Mouse (Mus musculus): ENCODE measurements around the gene Sag.

DNA sequence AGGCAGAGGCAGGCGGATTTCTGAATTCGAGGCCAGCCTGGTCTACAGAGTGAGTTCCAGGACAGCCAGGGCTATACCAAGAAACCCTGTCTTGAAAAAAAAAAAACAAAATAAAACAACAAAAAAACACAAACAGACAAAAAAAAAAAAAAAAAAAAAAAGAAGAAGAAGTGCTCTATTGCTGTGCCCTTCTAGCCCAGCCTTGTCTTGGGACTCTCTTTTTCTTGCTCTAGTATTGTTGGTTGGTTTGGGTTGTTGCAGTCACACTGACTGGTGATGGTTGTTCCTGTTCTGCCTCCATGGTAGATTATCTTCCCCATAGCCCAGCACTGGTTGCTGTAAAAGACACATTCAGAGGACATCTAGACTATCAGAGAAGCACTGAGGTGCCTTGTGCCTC lies 34.2 kb upstream of the Sag start:
- TF ChIP-seq EP300 (IDR thresholded peaks at IDR 0.05) (no peak), CTCF (IDR thresholded peaks at IDR 0.05) (no peak)

Data from lung, postnatal 0 days (tissue).